Mouse (Mus musculus) forebrain, embryonic 11.5 days (tissue): ENCODE results near the gene Gstm2. TPM values are rescaled to one million over a fixed set of nuclear protein-coding genes. Genes with fewer than 3 reads are reported as not detected.

Source experiments
- polyA plus RNA-seq: library from polyadenylated mRNA; unstranded; fragments of >200 nt; fragmentation: Nextera tagmentation; extraction: Ambion mirVana; gene quantifications from 2 replicates; pipeline ENCODE4 v1.2.1, GENCODE M21; 2014

Gstm2 gene
- polyA plus RNA-seq, 1 experiment from 2014 or later: 10.6 TPM

Other genes with a start within 250 kb of the Gstm2 start
- 6.0 and 8.1 TPM in 2 replicates for gene Csf1, start 226.0 kb downstream of the Gstm2 start, polyA plus RNA-seq
- gene Eps8l3, start 109.2 kb downstream of the Gstm2 start, polyA plus RNA-seq: not detected in 2 replicates
- gene Gstm5, start 90.6 kb downstream of the Gstm2 start, polyA plus RNA-seq: 222 and 238 TPM in 2 replicates
- gene Gstm7, start 54.6 kb downstream of the Gstm2 start, polyA plus RNA-seq: 42.9 and 53.5 TPM in 2 replicates
- gene Gstm6, start 42.7 kb downstream of the Gstm2 start, polyA plus RNA-seq: 9.1 and 13.6 TPM in 2 replicates
- not detected in 2 replicates for gene Gstm3, start 17.2 kb downstream of the Gstm2 start, polyA plus RNA-seq
- 25.7 and 27.2 TPM in 2 replicates for gene Gstm1, start 31.5 kb upstream of the Gstm2 start, polyA plus RNA-seq
- gene Gstm4, start 58.4 kb upstream of the Gstm2 start, polyA plus RNA-seq: 11.8 and 14.3 TPM in 2 replicates
- 45.1 and 45.7 TPM in 2 replicates for gene Ampd2, start 100.2 kb upstream of the Gstm2 start, polyA plus RNA-seq
- 0.33 and 0.99 TPM in 2 replicates for gene Gnat2, start 106.3 kb upstream of the Gstm2 start, polyA plus RNA-seq
- gene Gnai3, start 159.7 kb upstream of the Gstm2 start, polyA plus RNA-seq: 210 and 213 TPM in 2 replicates
- 0.25 and 0.32 TPM in 2 replicates for gene Gpr61, start 168.4 kb upstream of the Gstm2 start, polyA plus RNA-seq
- 4.2 and 5.2 TPM in 2 replicates for gene Amigo1, start 199.9 kb upstream of the Gstm2 start, polyA plus RNA-seq
- gene Cyb561d1, start 214.8 kb upstream of the Gstm2 start, polyA plus RNA-seq: 3.1 and 3.2 TPM in 2 replicates
- gene Atxn7l2, start 224.5 kb upstream of the Gstm2 start, polyA plus RNA-seq: 22.3 and 24.3 TPM in 2 replicates
- gene Sypl2, start 240.2 kb upstream of the Gstm2 start, polyA plus RNA-seq: 2.3 and 3.5 TPM in 2 replicates